Comparison of ENCODE assay signal across 31 mouse cellular contexts in the genomic region with DNA sequence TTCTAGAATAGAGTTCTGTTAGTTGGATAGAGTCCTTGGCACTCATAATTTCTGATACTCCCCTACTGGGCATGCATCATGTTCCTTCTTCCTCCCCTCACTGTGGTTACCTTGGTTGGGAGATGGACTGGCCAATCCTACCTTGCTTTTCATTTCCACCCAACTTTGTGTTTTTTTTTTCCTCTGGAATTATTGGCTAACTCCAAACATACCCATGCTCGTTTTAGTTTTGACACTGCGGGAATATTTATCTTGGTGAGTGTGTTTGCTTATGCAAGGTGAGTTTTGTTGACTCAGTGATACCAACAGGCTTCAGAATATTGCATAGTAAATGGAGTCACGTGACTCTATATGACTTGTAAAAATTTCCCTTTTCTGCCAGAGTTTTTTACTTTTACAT. TPM values are rescaled to one million over a fixed set of nuclear protein-coding genes. Genes with fewer than 3 reads are reported as not detected.
"Had no signal": no experiment of that assay in that cellular context is flagged by ENCODE, and none has a peak within 500 bp of the region (broad histone marks: within the 10 kb centered on the region; RNA-seq: fewer than 3 reads in every experiment).

No protein-coding gene starts in this region.

- H3K36me3 ChIP-seq: liver, embryonic 13.5 days; lung, embryonic 15.5 days; midbrain, embryonic 12.5 days; midbrain, embryonic 15.5 days; neural tube, embryonic 12.5 days; neural tube, embryonic 15.5 days had no signal

- H3K4me2 ChIP-seq: liver, embryonic 13.5 days; lung, embryonic 15.5 days; midbrain, embryonic 12.5 days; midbrain, embryonic 15.5 days; neural tube, embryonic 12.5 days; neural tube, embryonic 15.5 days had no signal

- H3K4me1 ChIP-seq: liver, embryonic 13.5 days; lung, embryonic 15.5 days; midbrain, embryonic 12.5 days; midbrain, embryonic 15.5 days; neural tube, embryonic 12.5 days; neural tube, embryonic 15.5 days had no signal

- H3K4me3 ChIP-seq: layer of hippocampus, adult 2 months; liver, embryonic 13.5 days; lung, embryonic 15.5 days; midbrain, embryonic 12.5 days; midbrain, embryonic 15.5 days; neural tube, embryonic 12.5 days; neural tube, embryonic 15.5 days had no signal

- H3K27ac ChIP-seq: kidney, postnatal 0 days; layer of hippocampus, adult 2 months; liver, embryonic 13.5 days; lung, embryonic 15.5 days; macrophage; midbrain, embryonic 12.5 days; midbrain, embryonic 15.5 days; neural tube, embryonic 12.5 days; neural tube, embryonic 15.5 days had no signal

- DNase-seq: kidney, adult 2 months; kidney, postnatal 25 days; layer of hippocampus, adult 9-11 months; liver, embryonic 13.5 days; right cerebral cortex, adult 18-20 months; right cerebral cortex, postnatal 14 days; right cerebral cortex, postnatal 4 days; thymus, adult 18-20 months; thymus, postnatal 36 days had no signal

- ATAC-seq: intestine, postnatal 0 days; midbrain, embryonic 15.5 days had no signal

- H3K9ac ChIP-seq: liver, embryonic 13.5 days; lung, embryonic 15.5 days; midbrain, embryonic 12.5 days; midbrain, embryonic 15.5 days; neural tube, embryonic 12.5 days; neural tube, embryonic 15.5 days had no signal

- H3K9me3 ChIP-seq: liver, embryonic 13.5 days; lung, embryonic 15.5 days; midbrain, embryonic 12.5 days; midbrain, embryonic 15.5 days; neural tube, embryonic 12.5 days; neural tube, embryonic 15.5 days had no signal

- H3K27me3 ChIP-seq: liver, embryonic 13.5 days; lung, embryonic 15.5 days; midbrain, embryonic 12.5 days; midbrain, embryonic 15.5 days; neural tube, embryonic 12.5 days; neural tube, embryonic 15.5 days had no signal

RNA-seq across cellular contexts. Expression of gene Mat1a, which starts 4.1 kb away (rescaled TPM):
- total RNA-seq: layer of hippocampus, adult 2 months; layer of hippocampus, postnatal 25 days; left cerebral cortex, adult 18-20 months; left cerebral cortex, postnatal 36 days; megakaryocyte, adult 5-6 weeks had no signal
- polyA plus RNA-seq: kidney, embryonic 14.5 days; large intestine, adult 2 months; limb, embryonic 11.5 days; limb, embryonic 14.5 days; macrophage; midbrain, embryonic 12.5 days; neural tube, embryonic 12.5 days; neural tube, embryonic 15.5 days; stomach, embryonic 14.5 days; urinary bladder, adult 2 months had no signal

RNA-seq across cellular contexts. Expression of gene Dydc1, which starts 28.0 kb away (rescaled TPM):
- total RNA-seq: layer of hippocampus, adult 2 months; layer of hippocampus, postnatal 25 days; left cerebral cortex, adult 18-20 months; left cerebral cortex, postnatal 36 days; megakaryocyte, adult 5-6 weeks had no signal
- polyA plus RNA-seq: intestine, embryonic 14.5 days; intestine, postnatal 0 days; kidney, adult 2 months; kidney, embryonic 14.5 days; kidney, postnatal 0 days; large intestine, adult 2 months; limb, embryonic 11.5 days; limb, embryonic 14.5 days; liver, embryonic 13.5 days; liver, embryonic 16.5 days; lung, embryonic 15.5 days; macrophage; midbrain, embryonic 12.5 days; midbrain, embryonic 15.5 days; neural tube, embryonic 12.5 days; neural tube, embryonic 15.5 days; stomach, embryonic 14.5 days; urinary bladder, adult 2 months had no signal

RNA-seq across cellular contexts. Expression of gene Sftpa1, which starts 30.9 kb away (rescaled TPM):
- total RNA-seq: layer of hippocampus, adult 2 months; layer of hippocampus, postnatal 25 days; left cerebral cortex, adult 18-20 months; left cerebral cortex, postnatal 36 days; megakaryocyte, adult 5-6 weeks had no signal
- polyA plus RNA-seq: intestine, embryonic 14.5 days; kidney, adult 2 months; kidney, embryonic 14.5 days; large intestine, adult 2 months; limb, embryonic 11.5 days; limb, embryonic 14.5 days; macrophage; midbrain, embryonic 12.5 days; midbrain, embryonic 15.5 days; neural tube, embryonic 12.5 days; neural tube, embryonic 15.5 days; stomach, embryonic 14.5 days; testis, adult 2 months; urinary bladder, adult 2 months had no signal

RNA-seq across cellular contexts. Expression of gene Dydc2, which starts 31.7 kb away (rescaled TPM):
- total RNA-seq: megakaryocyte, adult 5-6 weeks had no signal
- polyA plus RNA-seq: intestine, embryonic 14.5 days; intestine, postnatal 0 days; kidney, adult 2 months; kidney, embryonic 14.5 days; kidney, postnatal 0 days; large intestine, adult 2 months; limb, embryonic 11.5 days; limb, embryonic 14.5 days; liver, embryonic 13.5 days; liver, embryonic 16.5 days; macrophage; neural tube, embryonic 12.5 days; stomach, embryonic 14.5 days; urinary bladder, adult 2 months had no signal

RNA-seq across cellular contexts. Expression of gene Mbl1, which starts 50.5 kb away (rescaled TPM):
- total RNA-seq: layer of hippocampus, adult 2 months; layer of hippocampus, postnatal 25 days; left cerebral cortex, adult 18-20 months; left cerebral cortex, postnatal 36 days; megakaryocyte, adult 5-6 weeks had no signal
- polyA plus RNA-seq: intestine, embryonic 14.5 days; intestine, postnatal 0 days; kidney, embryonic 14.5 days; kidney, postnatal 0 days; large intestine, adult 2 months; limb, embryonic 11.5 days; limb, embryonic 14.5 days; macrophage; midbrain, embryonic 12.5 days; midbrain, embryonic 15.5 days; neural tube, embryonic 12.5 days; neural tube, embryonic 15.5 days; stomach, embryonic 14.5 days; urinary bladder, adult 2 months had no signal
